Mouse (Mus musculus) large intestine, adult 2 months (tissue): ENCODE results near the gene Rap1a. TPM values are rescaled to one million over a fixed set of nuclear protein-coding genes. Genes with fewer than 3 reads are reported as not detected.

Experiments
- DNase-seq: peaks from one replicate; pipeline ENCODE4 v3.0.0-alpha.2; 2012; ENCODE audit warnings: low read depth, low spot score
- WGBS: fragments of 180-500 bp; shearing (Covaris S2); methylation state at CpG from one replicate; pipeline ENCODE4 v1.1.7; 2018; 5-methylcytosine and 5-hydroxymethylcytosine counted together
- polyA plus RNA-seq: library from polyadenylated mRNA; depleted of rRNA; stranded (reverse); fragments of >200 nt; gene quantifications from 2 replicates; pipeline ENCODE4 v1.2.3, GENCODE M21; 2012

Gene Rap1a
- polyA plus RNA-seq, 1 experiment, result 10.6 TPM

- WGBS, result 86% methylated on average over 3 of the region's 3 CpGs
- DNase-seq, result no peak
Measured at GRCm38 (mm10) chr3:105722510-105722909, 78.6 kb downstream of the Rap1a start.

GRCm38 (mm10) chr3:105721681-105722201 lies 79.4 kb downstream of the Rap1a start:
- DNase-seq, result no peak
- WGBS, result 71% methylated on average over 2 of the region's 2 CpGs

- no peak for DNase-seq
- 63% methylated on average over 4 of the region's 4 CpGs for WGBS
Measured at GRCm38 (mm10) chr3:105720514-105720913, 80.6 kb downstream of the Rap1a start.

GRCm38 (mm10) chr3:105719979-105720378 lies 81.2 kb downstream of the Rap1a start:
- 63% methylated on average over 4 of the region's 4 CpGs for WGBS
- no peak for DNase-seq

GRCm38 (mm10) chr3:105718746-105719145 lies 82.4 kb downstream of the Rap1a start:
- no peak for DNase-seq
- WGBS, result 67% methylated on average over 4 of the region's 4 CpGs

GRCm38 (mm10) chr3:105717856-105718555 lies 83.1 kb downstream of the Rap1a start:
- WGBS, result 74% methylated on average over 11 of the region's 11 CpGs
- DNase-seq, result no peak

GRCm38 (mm10) chr3:105716353-105717000 lies 84.7 kb downstream of the Rap1a start:
- WGBS, result 67% methylated on average over 18 of the region's 18 CpGs
- DNase-seq, result no peak

- no peak for DNase-seq
Measured at GRCm38 (mm10) chr3:105714820-105715167, 86.3 kb downstream of the Rap1a start.

GRCm38 (mm10) chr3:105714091-105714819 lies 86.9 kb downstream of the Rap1a start:
- WGBS, result 56% methylated on average over 8 of the region's 8 CpGs
- no peak for DNase-seq

- DNase-seq, result no peak
Measured at GRCm38 (mm10) chr3:105712827-105713226, 88.3 kb downstream of the Rap1a start.

GRCm38 (mm10) chr3:105711741-105712140 lies 89.4 kb downstream of the Rap1a start:
- DNase-seq, result no peak
- WGBS, result 63% methylated on average over 7 of the region's 7 CpGs

GRCm38 (mm10) chr3:105710246-105710645 lies 90.9 kb downstream of the Rap1a start:
- DNase-seq, result no peak
- WGBS, result 53% methylated on average over 6 of the region's 6 CpGs

GRCm38 (mm10) chr3:105707590-105707989 lies 93.5 kb downstream of the Rap1a start:
- DNase-seq, result no peak
- WGBS, result 65% methylated on average over 7 of the region's 7 CpGs

GRCm38 (mm10) chr3:105706366-105707020 lies 94.6 kb downstream of the Rap1a start:
- WGBS, result 61% methylated on average over 4 of the region's 4 CpGs
- DNase-seq, result no peak

- no peak for DNase-seq
- WGBS, result 51% methylated on average over 3 of the region's 3 CpGs
Measured at GRCm38 (mm10) chr3:105705561-105705960, 95.6 kb downstream of the Rap1a start.

- no peak for DNase-seq
- under 1% methylated on average over 28 of the region's 28 CpGs for WGBS
Measured at GRCm38 (mm10) chr3:105705061-105705549, 96.0 kb downstream of the Rap1a start.

- no peak for DNase-seq
- 11% methylated on average over 43 of the region's 43 CpGs for WGBS
Measured at GRCm38 (mm10) chr3:105704031-105705008, 96.8 kb downstream of the Rap1a start, which contains the start of gene Inka2. TSS of gene Inka2 (plus strand) at chr3:105704599.

GRCm38 (mm10) chr3:105703571-105703970 lies 97.6 kb downstream of the Rap1a start:
- WGBS, result 78% methylated on average over 6 of the region's 6 CpGs
- no peak for DNase-seq

- DNase-seq, result no peak
- 61% methylated on average over 5 of the region's 5 CpGs for WGBS
Measured at GRCm38 (mm10) chr3:105701399-105701798, 99.7 kb downstream of the Rap1a start.
